Mouse (Mus musculus): ENCODE data around the gene Fnip1.

DNA sequence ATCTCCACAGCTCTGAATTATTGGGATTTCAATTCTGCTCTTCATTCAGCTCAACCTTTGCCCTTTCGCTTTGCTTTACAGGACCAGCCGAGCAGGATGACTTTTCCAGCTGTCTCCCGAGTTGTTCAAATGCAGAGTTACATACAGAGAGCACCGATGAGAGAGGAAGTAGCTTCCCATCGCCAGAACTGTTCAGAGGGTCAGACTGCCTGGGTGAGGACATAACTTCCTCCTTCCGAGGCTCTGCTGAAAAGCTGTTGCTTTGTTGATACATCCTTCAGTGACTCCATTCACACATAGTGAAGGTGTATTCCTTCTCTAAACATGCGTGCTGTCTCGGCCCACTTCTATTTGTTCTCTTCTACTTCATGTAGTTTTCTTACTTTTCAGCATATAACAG, 47.6 kb upstream of the Fnip1 start:
- TF ChIP-seq CTCF (IDR thresholded peaks at IDR 0.05; ENCODE audit: low read depth, low read length) (no peak), GATA1 (IDR thresholded peaks at IDR 0.05; ENCODE audit: borderline replicate concordance, low read length) (no peak), TAL1 (conservative IDR thresholded peaks at IDR 0.05; ENCODE audit: low read depth, low read length) (no peak), POLR2AphosphoS5 (IDR thresholded peaks at IDR 0.05; ENCODE audit: insufficient replicate concordance, low read depth, low read length) (no peak), GATA2 (IDR thresholded peaks at IDR 0.05; ENCODE audit: borderline replicate concordance, low read depth, low read length) (no peak)

All from G1E (cell line).